In genomic region chr11:111009471-111009870, GRCm38 (mm10) we compare ENCODE assay signal across 18 mouse cellular contexts. TPM values are rescaled to one million over a fixed set of nuclear protein-coding genes. Genes with fewer than 3 reads are reported as not detected.
"Had no signal": no experiment of that assay in that cellular context is flagged by ENCODE, and none has a peak within 500 bp of the region (broad histone marks: within the 10 kb centered on the region; RNA-seq: fewer than 3 reads in every experiment).

No protein-coding gene starts in this region.

- H3K4me2 ChIP-seq: liver, embryonic 11.5 days; liver, embryonic 15.5 days; midbrain, embryonic 12.5 days had no signal

- ATAC-seq: midbrain, embryonic 16.5 days had no signal

- DNase-seq: kidney, adult 8-10 months; kidney, postnatal 4 days; lung, adult 2 months; lung, postnatal 10 days; lung, postnatal 4 days; right cerebral cortex, postnatal 4 days; spleen, adult 18-20 months; thymus, postnatal 36 days had no signal

- H3K27ac ChIP-seq: layer of hippocampus, adult 2 months; liver, embryonic 15.5 days; midbrain, embryonic 12.5 days had no signal

- H3K4me1 ChIP-seq: liver, embryonic 15.5 days; midbrain, embryonic 12.5 days had no signal

- H3K36me3 ChIP-seq: liver, embryonic 15.5 days; midbrain, embryonic 12.5 days had no signal

- H3K9ac ChIP-seq: liver, embryonic 15.5 days; midbrain, embryonic 12.5 days had no signal

- H3K27me3 ChIP-seq: liver, embryonic 15.5 days; midbrain, embryonic 12.5 days had no signal

- H3K9me3 ChIP-seq: liver, embryonic 15.5 days; midbrain, embryonic 12.5 days had no signal

- H3K4me3 ChIP-seq: layer of hippocampus, adult 2 months; liver, embryonic 15.5 days; midbrain, embryonic 12.5 days had no signal

RNA-seq across cellular contexts. Expression of gene Kcnj16, which starts 41.6 kb away (rescaled TPM):
- total RNA-seq: megakaryocyte, adult 5-6 weeks had no signal
- polyA plus RNA-seq: limb, embryonic 14.5 days; lung, adult 2 months; neural tube, embryonic 11.5 days; stomach, embryonic 14.5 days; testis, adult 2 months had no signal
